Mouse (Mus musculus) ovary, adult 18-20 months (tissue): ENCODE data around the gene Mrto4.
"Not testable (repeated sequence)": the region's sequence is repeated elsewhere in the genome, so short reads cannot be mapped to it uniquely, and the experiment has no call there.

ENCODE experiments used
- DNase-seq: peaks from one replicate; pipeline ENCODE4 v3.0.0; 2022; ENCODE audit warnings: low spot score, mixed read lengths

Gene Mrto4

DNA sequence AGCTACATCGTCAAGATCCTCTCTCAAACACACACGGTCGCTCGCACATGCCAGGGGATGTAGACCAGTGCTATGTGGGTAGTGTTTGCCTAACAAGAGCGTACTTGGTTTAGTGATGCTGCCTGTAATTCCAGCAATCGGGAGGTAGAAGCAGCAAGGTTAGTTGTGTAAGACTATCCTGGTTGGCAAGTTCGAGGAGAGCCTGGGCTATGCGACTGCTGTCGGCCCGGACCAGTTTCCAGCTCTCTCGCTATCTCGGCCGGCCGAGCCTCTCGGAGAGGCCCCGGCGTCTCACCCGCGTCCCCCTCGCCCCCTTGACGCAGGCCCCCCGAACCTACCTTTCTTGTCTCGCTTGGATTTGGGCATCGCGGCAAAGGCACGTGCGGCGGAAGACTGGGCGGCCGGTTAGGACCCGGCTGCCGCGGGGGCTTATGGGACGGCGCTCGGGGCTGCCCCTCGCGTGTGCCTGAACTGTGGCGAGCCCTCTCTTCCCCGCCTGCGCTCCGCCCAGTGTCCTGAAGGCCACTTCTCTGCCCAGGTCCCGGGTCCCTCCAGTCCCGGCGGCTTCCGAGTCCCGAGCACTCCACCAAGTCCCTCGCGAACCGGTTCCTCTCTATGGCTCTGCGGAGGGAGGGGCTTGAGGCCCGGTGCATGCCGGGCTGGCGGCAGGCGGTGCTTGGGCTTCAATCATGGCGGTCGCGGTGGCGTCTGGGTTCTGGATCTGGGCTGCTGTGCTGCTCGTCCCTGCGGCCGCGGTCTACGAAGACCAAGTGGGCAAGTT is at the start of gene Mrto4, which contains the start of the genes Emc1 and Ubr4:
TSS of gene Mrto4 (minus strand) at position 646 of the 781 bp plus-strand sequence.
TSS of gene Emc1 (plus strand) at position 657 of the 781 bp plus-strand sequence.
TSS of gene Ubr4 (plus strand) at position 679 of the 781 bp plus-strand sequence.
- peak; percentile 75 for DNase-seq

GRCm38 (mm10) chr4:139400487-139400886 is 48.1 kb upstream of the Mrto4 start:
- DNase-seq: no peak

- no peak for DNase-seq
Measured at GRCm38 (mm10) chr4:139395431-139395830, 43.1 kb upstream of the Mrto4 start.

DNA sequence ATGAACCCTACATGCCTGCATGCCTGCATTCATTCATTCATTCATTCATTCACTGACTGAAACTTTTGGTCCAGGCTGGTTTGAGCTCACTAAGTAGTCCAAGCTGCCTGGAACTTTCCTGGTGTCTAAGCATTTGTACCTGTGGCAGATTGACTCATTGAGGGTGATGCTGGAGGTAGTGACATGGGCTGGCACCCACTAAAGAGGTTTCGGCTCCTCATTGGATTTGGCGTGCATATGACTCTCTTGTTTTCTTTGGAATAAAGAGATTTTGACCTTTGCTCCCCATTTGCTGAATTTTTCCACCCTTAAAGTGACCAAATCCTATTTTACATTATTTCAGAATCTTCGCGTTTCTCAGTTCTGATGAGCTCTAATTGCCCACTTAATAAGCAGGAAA is 37.2 kb upstream of the Mrto4 start:
- no peak for DNase-seq

DNA sequence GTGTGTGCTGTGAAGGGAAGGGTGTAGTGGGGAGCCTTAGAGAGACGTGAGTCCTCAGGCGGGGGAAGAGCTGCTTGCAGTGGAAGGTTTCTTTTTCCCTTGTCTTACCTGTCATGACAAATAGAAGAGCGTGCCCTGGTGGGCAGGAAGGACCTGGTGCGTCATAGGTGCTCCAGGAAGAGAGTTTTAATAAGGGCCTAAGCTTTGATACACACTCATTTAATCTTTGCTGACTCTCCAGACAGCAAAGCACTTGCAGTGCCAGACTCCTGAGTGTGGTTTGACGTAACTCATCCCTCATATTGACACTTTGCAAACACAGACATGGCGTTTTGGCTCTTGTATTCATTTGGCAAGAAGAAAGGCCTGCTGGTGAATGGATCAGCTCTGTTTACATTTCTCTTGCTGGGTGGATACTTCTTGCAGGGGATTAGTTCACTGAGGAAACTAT is 34.5 kb upstream of the Mrto4 start:
- DNase-seq: peak; percentile 7

DNA sequence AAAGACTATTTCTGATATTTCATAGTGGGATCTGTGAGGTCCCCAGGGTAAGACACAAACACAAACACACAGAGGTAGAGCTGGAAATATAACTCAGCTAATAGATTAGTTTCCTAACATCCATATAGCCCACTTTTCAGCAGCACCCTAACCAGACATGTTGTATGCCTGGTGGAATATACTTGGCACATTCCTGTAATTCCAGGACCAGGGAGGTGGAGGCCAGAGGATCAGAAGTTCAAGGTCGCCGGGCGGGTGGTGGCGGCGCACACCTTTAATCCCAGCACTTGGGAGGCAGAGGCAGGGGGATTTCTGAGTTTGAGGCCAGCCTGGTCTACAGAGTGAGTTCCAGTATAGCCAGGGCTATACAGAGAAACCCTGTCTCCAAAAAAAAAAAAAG is 33.5 kb upstream of the Mrto4 start:
- not testable (repeated sequence) for DNase-seq

DNA sequence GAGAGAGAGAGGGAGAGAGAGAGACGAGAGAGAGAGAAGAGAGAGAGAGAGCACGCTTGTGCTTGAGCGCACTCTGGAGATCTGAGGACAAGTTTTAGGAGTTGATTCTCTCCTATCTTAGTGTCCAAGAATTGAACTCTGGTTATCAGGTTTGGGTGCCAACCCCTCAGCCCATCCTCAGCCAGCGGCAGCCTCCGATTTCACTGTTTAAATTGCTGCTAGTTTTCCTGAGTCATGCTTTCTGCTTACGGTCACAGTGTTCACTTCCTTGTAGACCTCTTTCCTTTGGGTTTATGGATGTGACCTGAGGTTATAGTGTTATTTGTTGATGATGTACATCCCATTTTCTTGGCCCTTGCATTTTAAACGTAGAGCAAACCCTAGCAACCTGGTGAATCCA is 29.9 kb upstream of the Mrto4 start:
- DNase-seq: no peak

DNA sequence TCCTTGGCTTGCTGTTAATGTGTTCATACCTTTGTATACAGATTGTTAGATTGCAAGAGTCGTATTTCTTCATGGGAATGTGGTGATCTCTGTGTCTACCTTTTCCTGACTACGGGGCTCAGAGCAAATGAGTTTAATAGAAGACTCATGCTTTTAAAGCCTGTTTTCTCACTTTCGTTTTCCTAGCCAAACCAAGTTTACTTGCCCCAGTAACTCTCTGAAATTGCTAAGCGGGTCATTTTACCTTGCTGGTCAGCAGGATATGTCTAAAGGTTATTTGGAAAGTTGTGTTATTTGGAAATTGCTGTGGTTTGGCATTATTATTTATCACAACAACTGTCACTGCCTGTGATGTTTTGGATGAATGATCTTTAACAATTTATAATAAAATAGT is 29.1 kb upstream of the Mrto4 start:
- DNase-seq: no peak

GRCm38 (mm10) chr4:139380775-139381451 is 28.5 kb upstream of the Mrto4 start:
- DNase-seq: no peak

GRCm38 (mm10) chr4:139380207-139380748 is 27.9 kb upstream of the Mrto4 start:
- DNase-seq: peak; percentile 99

- DNase-seq: no peak
Measured at GRCm38 (mm10) chr4:139379719-139380118, 27.3 kb upstream of the Mrto4 start.

- DNase-seq: no peak
Measured at GRCm38 (mm10) chr4:139373531-139373930, 21.2 kb upstream of the Mrto4 start.

DNA sequence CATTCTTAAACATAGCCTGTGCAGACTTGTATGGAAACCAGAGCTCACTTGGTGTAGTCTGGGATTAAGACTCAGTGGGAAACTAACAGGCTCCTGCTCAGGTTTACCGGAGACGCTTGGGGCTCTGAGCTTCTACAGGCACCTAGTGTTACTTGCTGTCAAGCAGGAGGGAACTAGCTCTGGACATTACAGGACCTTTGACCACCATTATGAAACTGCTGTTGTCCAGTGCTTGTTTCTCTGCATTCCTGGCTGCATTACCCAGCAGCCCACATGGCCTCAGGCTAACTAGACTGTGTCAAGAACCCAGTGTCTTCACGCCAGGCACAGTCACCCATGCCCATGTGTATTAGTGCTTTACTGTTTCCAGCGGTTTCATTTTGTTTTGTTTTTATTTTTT is 20.8 kb upstream of the Mrto4 start:
- no peak for DNase-seq

GRCm38 (mm10) chr4:139368038-139368437 is 15.7 kb upstream of the Mrto4 start:
- no peak for DNase-seq

DNA sequence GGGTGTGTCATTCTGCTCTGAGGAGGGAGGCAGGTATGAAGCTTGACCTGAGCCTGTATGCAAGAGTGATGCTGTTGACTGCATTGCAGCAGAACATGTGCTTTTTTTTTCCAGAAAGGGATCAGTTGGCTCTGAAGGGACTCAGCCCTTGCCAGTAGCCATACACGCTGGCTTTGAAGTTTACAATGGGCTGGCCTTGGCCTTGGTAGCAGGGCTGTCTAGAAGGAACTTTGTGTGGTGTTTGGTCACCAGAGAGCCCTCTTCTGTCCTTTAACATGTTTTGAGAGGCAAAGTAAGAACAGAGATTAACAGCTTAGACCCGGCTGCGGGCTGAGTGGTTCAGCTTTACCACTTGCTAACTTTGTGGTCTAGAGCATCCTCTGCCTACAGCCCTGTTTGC is 15.0 kb upstream of the Mrto4 start:
- no peak for DNase-seq

DNA sequence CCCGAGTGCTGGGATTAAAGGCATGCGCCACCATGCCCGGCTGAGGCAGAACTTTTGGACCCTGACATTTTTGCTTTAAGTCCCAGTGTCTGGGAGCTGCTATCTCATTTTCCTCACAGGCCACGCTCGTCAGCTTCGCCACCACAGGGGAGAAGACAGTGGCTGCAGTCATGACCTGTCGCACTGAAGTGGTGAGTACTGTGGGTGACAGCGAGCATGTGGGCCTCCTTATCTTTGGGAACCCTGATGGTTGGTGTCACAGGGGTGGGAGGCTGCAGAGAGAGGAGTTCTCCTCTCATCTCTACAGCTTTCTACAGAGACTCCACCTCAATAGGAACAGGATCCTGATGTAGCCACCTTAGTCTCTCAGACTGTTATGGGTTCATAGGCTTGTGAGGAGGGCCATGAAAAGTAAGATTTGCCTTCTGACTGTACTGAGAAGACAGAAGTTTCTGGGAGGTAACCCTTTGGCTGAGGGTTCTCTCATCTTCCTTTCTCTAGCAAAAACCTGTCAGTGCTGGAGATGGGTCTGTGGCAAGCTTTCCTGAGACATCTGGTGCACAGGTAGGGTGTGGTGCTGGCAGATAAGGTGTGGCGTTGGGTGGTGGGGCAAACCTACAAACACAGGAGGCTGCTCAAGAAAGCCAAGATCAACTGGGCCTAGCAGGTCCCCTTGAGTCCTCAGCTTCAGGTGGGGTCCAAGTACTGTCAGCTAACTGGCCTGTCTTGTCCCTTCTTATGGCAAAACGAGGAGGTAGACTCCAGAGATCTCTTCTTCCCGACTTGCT is 8.6 kb upstream of the Mrto4 start:
- DNase-seq: no peak

DNA sequence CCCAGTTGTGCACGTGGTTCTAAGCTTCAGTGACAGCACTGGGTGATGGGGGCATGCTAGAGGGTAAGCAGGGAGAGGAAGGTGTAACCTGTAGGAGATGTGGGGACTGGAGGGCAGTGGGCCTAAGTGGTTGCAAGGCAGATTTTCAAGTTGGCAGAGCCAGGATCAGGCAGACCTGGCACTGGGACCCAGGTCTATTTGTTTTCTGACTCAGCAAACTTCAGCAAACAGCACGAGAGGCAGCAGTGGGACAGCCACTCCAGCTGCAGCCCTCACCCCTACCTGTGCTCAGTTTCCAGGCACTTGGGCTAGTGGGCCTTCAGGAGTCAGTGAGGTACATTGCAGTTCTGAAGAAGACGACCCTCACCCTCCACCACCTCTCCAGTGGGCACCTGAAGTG is 4.8 kb upstream of the Mrto4 start:
- no peak for DNase-seq

DNA sequence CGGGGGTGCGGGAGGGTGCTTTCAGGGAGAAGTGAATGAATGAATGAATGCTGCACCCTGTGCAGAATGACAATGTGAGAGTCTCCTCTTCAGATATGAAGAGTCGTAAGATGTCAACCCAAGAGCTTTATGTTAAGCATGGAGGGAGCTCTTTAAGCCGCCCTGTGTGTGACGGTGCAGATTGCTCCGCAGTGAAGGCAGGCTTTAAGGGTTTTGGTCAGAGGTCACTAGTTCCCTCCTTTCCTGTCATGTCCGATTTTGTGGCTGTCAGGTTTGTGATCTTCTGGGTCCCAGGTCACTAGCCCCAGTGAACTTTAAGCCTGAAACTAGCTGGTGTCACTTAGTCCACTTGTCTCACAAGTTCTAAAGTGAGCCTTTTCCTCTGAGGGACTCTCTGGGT is 456 bp upstream of the Mrto4 start:
- no peak for DNase-seq

DNA sequence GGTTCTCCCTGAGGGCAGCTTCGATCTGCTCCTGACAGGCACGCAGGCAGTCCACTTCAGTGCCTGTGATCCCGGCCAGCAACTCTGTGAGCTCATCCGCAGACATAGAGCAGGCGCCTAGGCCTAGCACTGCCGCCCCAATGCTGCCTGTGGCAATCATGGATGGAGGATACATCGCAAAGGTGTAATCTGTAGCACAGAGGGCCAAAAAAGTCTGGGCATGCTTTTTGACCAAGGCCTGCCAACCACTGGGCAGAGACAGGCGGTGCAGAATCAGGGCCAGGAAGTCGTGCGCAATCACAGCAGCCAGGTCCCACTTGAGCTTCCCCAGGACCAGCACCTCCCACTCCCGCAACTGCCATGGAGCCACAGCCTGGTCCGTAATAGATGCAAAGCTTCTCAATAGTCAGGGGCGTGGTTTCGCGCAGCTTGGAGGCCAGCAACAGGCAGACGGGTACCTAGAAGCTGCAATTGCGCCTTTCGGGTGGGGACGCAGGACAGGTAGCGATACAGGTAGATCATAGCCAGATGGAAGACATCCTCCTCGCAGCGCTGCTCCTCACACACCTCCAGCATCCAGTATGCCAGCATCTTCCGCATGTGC is 6.9 kb downstream of the Mrto4 start:
- DNase-seq: no peak

DNA sequence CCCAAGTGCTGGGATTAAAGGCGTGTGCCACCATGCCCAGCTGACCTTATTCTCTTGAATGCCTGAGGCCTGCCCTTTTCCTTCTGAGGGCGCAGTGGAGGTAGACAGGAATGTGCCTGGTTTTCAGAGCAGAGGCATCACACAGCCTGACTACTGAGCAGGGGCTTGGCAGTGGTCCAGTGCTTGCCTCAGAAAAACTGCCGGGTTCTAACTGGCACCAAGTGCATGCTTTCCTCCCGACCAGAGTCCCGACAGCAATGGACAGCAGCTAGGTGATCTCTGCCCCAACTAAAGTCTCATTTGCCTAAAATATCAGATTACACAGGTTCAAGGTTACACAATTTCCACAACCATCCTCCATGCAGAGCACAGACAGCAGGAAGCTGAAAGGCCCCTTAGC is 8.7 kb downstream of the Mrto4 start:
- DNase-seq: peak; percentile 32

DNA sequence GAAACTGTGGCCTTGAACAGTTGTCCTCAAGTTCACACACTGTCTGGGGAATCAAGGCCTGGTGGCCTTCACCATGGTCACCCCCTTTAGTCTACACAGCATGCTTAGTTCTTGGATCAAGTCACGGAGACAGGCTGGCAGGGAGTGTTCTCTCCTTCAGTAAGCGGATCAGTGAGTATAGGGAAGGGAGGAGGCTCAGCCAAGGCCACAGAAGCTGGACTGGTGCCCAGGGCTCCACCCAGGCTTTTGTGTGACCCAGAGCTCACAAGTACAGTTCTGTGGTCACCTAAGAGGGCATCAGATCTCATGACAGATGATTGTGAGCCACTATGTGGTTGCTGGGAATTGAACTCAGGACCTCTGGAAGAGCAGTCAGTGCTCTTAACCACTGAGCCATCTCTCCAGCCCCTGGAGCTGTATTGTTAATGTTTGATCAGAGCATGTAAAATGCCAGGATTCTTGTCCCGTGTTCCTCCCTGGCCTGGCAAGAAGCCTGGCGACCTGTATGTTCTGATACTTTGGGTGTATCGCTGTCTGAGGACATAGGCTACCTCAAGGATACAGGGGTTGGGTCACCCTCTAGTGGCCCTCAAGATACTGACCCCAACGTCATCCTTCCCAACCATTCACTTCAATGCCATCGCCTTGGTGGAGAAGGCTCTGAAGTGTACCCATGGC is 10.7 kb downstream of the Mrto4 start:
- peak; percentile 78 for DNase-seq
